Mouse (Mus musculus): ENCODE measurements around the gene Fcgr1. TPM values are rescaled to one million over a fixed set of nuclear protein-coding genes. Genes with fewer than 3 reads are reported as not detected.
"Not testable (repeated sequence)": the region's sequence is repeated elsewhere in the genome, so short reads cannot be mapped to it uniquely, and the experiment has no call there.

Gene Fcgr1
- polyA plus RNA-seq, 1 experiment from 2014 or later: 2.3 TPM

DNA sequence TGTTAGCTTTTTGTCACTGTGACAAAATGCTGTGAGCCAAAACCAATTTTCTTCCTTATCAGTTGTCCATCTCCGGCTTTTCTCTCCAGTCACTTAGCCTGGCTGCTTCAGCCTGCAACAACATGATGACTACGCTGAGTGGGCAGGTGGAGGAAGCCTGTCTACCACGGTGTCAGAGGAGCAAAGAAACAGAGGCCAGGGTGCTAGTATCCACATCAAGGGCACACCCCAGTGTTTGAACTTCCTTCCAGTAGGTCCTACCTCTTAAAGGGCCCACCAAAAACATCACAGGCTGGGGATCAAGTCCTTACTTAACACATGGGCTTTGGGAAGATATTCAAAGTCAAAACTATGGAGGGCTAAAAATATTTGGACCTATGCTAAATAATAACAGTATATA is 15.7 kb upstream of the Fcgr1 start:
- H3K4me3 ChIP-seq (ENCODE audit: low read length): no peak overlapping the region
- H3K4me1 ChIP-seq (replicated peaks; ENCODE audit: control insufficient read depth, insufficient read depth, low read length): no peaks in the 10 kb centered on the region
- ATAC-seq (ENCODE audit: low read depth): no peak
- 29% methylated on average over 3 of the region's 3 CpGs for WGBS
- no peak overlapping the region for H3K4me2 ChIP-seq (ENCODE audit: low read depth, low read length)
- H3K27ac ChIP-seq (ENCODE audit: low read length): no peak overlapping the region
- H3K36me3 ChIP-seq (ENCODE audit: control insufficient read depth, insufficient read depth, low read length): no peaks in the 10 kb centered on the region
- no peaks in the 10 kb centered on the region; the same call in 1 of the 2 replicates for H3K27me3 ChIP-seq (ENCODE audit: control insufficient read depth, insufficient read depth, low read depth, low read length)
- H3K9ac ChIP-seq (ENCODE audit: low read length): no peak overlapping the region
- H3K9me3 ChIP-seq (ENCODE audit: control insufficient read depth, low read length): no peaks in the 10 kb centered on the region

DNA sequence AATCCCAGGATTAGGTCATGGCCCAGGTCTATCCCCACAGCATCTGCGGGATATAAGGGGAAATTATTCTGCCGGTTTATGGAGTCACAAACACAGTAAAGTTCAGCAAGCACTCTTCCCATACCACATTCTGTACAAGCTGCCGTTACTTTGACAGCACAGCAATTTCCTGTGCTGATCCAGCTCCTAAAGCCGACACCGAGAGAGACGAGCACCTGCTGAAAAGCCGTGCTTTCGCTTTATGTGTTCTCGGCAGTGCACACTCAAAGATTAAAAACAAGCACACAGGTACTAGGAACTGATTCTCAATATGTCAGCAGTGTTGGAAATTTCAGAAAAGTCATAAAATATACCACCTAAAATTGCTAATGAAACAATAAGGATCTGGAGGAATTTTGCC is 12.7 kb upstream of the Fcgr1 start:
- Histone ChIP-seq H3K9ac (ENCODE audit: low read length) (no peak overlapping the region), H3K27me3 (ENCODE audit: control insufficient read depth, insufficient read depth, low read depth, low read length) (no peaks in the 10 kb centered on the region; the same call in 1 of the 2 replicates), H3K36me3 (ENCODE audit: control insufficient read depth, insufficient read depth, low read length) (no peaks in the 10 kb centered on the region), H3K27ac (ENCODE audit: low read length) (no peak overlapping the region), H3K9me3 (ENCODE audit: control insufficient read depth, low read length) (no peaks in the 10 kb centered on the region), H3K4me1 (replicated peaks; ENCODE audit: control insufficient read depth, insufficient read depth, low read length) (no peaks in the 10 kb centered on the region), H3K4me3 (ENCODE audit: low read length) (no peak overlapping the region), H3K4me2 (ENCODE audit: low read depth, low read length) (no peak overlapping the region)
- ATAC-seq (ENCODE audit: low read depth): no peak
- 63% methylated on average over 9 of the region's 9 CpGs for WGBS

DNA sequence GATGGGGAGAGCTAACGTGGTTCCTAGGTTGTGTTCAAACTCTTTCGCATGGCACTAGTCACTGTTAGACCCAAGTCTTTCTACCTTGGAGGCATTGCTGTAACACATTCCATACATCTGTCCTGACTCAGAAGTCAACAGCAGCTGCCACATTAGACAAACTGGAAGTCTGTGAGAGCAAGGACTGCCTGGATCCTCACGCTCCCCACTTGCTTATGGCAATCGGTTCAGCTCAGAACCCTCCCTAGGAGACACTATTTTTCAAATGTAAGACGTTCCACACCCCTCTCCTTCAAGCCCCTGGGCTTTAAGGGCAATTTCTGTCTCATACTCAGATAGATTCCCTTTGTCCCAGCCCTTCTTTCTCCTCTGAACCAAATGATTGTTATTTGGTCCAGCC is 8.3 kb upstream of the Fcgr1 start:
- no peaks in the 10 kb centered on the region for H3K9me3 ChIP-seq (ENCODE audit: control insufficient read depth, low read length)
- H3K9ac ChIP-seq (ENCODE audit: low read length): no peak overlapping the region
- no peak overlapping the region for H3K27ac ChIP-seq (ENCODE audit: low read length)
- no peaks in the 10 kb centered on the region for H3K4me1 ChIP-seq (replicated peaks; ENCODE audit: control insufficient read depth, insufficient read depth, low read length)
- H3K4me2 ChIP-seq (ENCODE audit: low read depth, low read length): no peak overlapping the region
- 88% methylated on average over 5 of the region's 5 CpGs for WGBS
- no peaks in the 10 kb centered on the region; the same call in 1 of the 2 replicates for H3K27me3 ChIP-seq (ENCODE audit: control insufficient read depth, insufficient read depth, low read depth, low read length)
- H3K36me3 ChIP-seq (ENCODE audit: control insufficient read depth, insufficient read depth, low read length): no peaks in the 10 kb centered on the region
- no peak for ATAC-seq (ENCODE audit: low read depth)
- no peak overlapping the region for H3K4me3 ChIP-seq (ENCODE audit: low read length)

DNA sequence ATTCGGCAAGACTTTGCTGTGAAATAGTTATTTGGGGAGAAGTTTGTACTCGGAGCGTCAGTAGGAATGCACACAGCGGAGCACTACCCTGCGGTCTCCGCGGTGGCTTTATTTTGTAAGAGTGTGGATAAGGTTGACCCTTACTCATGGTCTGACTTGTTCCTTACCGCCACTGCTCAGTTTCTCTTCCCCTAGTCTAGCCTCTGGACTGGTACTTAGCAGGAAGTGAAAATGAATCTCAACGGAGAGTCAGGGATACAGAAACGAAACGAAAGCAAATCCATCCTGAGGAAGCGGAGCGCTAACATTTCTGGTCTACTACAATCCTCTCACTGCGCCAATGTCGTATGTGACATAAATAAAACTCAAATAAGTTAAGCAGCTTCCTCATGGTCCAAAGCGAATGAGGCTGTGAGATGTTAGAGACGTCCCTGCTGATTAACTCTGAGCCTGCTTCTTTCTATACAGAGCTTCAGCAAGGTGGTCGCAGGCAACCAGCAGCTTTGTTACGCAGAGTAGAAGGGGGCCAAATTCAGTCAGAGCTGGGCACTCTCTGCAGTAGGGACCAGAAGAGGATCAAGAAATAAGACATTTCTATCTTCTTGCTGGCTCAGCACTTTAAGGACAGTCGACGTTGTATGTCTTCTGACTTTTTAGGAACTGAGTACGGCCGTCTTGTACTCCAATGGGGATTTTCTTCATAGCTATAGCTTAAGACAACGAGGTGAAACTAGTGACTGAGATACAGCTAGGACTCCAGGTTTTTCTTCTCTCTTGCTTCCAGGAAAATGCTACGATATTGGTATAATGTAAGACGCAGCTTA is 7.1 kb upstream of the Fcgr1 start:
- Histone ChIP-seq H3K27me3 (ENCODE audit: control insufficient read depth, insufficient read depth, low read depth, low read length) (no peaks in the 10 kb centered on the region; the same call in 1 of the 2 replicates), H3K9me3 (ENCODE audit: control insufficient read depth, low read length) (no peaks in the 10 kb centered on the region), H3K9ac (ENCODE audit: low read length) (peak overlapping the region; percentile 35), H3K36me3 (ENCODE audit: control insufficient read depth, insufficient read depth, low read length) (no peaks in the 10 kb centered on the region), H3K4me2 (ENCODE audit: low read depth, low read length) (peak overlapping the region; percentile 48), H3K4me1 (replicated peaks; ENCODE audit: control insufficient read depth, insufficient read depth, low read length) (no peaks in the 10 kb centered on the region), H3K27ac (ENCODE audit: low read length) (no peak overlapping the region), H3K4me3 (ENCODE audit: low read length) (peak overlapping the region; percentile 41)
- 58% methylated on average over 26 of the region's 26 CpGs for WGBS
- ATAC-seq (ENCODE audit: low read depth): no peak

DNA sequence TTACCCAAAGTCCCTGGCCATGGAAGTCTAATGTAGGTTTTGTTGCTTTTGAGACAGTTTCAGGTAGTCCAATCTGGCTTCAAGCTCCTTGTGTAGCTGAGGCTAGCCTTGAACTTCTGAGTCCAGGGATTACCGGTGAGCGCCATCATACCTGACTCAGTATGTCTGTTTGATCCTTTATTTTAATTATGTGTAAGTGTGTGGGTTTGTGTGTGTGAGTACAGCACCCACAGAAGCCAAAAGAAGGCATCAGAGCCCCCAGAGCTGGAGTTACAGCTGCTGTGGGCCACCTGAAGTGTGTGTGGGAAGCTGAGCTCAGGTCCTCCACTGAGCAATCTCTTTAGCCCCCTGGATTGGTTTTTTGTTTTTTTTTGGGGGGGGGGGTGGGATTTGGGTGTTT is 5.8 kb upstream of the Fcgr1 start:
- H3K4me3 ChIP-seq (ENCODE audit: low read length): no peak overlapping the region
- ATAC-seq (ENCODE audit: low read depth): no peak
- no peaks in the 10 kb centered on the region for H3K27me3 ChIP-seq (ENCODE audit: control insufficient read depth, insufficient read depth, low read depth, low read length)
- H3K9ac ChIP-seq (ENCODE audit: low read length): no peak overlapping the region
- no peaks in the 10 kb centered on the region for H3K36me3 ChIP-seq (ENCODE audit: control insufficient read depth, insufficient read depth, low read length)
- H3K27ac ChIP-seq (ENCODE audit: low read length): no peak overlapping the region
- H3K9me3 ChIP-seq (ENCODE audit: control insufficient read depth, low read length): no peaks in the 10 kb centered on the region
- WGBS: 90% methylated on average over 2 of the region's 2 CpGs
- H3K4me2 ChIP-seq (ENCODE audit: low read depth, low read length): no peak overlapping the region
- H3K4me1 ChIP-seq (replicated peaks; ENCODE audit: control insufficient read depth, insufficient read depth, low read length): no peaks in the 10 kb centered on the region

DNA sequence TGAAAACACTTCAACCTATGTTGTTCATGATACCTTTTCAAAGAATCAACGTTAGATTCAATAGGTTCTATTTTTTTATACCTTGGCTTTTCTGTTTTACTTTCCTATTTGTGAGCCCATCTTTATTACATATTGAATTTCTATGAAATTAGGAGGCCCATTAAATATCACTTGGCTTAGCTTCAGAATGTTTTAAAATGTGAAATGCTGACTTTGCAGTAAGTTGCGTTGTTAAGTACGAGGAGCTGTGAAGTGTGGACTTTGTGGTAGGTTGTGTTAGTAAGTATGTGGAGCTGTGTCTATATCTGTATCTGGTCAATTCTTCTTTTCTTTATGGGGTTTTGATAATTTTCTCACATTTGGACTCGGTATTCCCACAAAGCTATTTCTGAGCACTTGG is 4.6 kb upstream of the Fcgr1 start:
- H3K36me3 ChIP-seq (ENCODE audit: control insufficient read depth, insufficient read depth, low read length): no peaks in the 10 kb centered on the region
- H3K4me2 ChIP-seq (ENCODE audit: low read depth, low read length): no peak overlapping the region
- H3K4me3 ChIP-seq (ENCODE audit: low read length): no peak overlapping the region
- WGBS: 78% methylated on average over 4 of the region's 4 CpGs
- H3K4me1 ChIP-seq (replicated peaks; ENCODE audit: control insufficient read depth, insufficient read depth, low read length): no peaks in the 10 kb centered on the region
- no peak overlapping the region for H3K9ac ChIP-seq (ENCODE audit: low read length)
- ATAC-seq (ENCODE audit: low read depth): no peak
- no peak overlapping the region for H3K27ac ChIP-seq (ENCODE audit: low read length)
- H3K9me3 ChIP-seq (ENCODE audit: control insufficient read depth, low read length): no peaks in the 10 kb centered on the region
- no peaks in the 10 kb centered on the region for H3K27me3 ChIP-seq (ENCODE audit: control insufficient read depth, insufficient read depth, low read depth, low read length)

DNA sequence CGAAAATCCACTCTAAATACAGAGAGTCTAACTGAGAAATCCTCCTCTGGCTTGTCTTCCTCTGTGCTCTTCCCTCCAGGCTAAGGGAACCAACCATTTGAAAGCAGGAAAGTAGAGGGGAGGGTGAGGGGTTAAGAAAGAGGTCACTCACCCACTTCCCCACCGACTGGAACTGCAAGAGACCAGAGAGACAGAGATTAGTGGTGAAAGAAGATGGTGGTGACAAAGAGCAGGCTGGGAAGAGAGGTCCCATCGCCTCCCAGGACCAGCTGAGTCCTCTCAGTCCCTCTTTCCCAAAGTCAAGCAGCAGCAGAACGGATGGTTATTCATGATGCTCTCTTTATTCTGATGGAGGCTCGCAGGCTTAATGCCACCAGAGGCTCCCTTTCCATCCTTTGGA is 401 bp downstream of the Fcgr1 start:
- no peak overlapping the region for H3K4me2 ChIP-seq (ENCODE audit: low read depth, low read length)
- WGBS: 45% methylated on average over 5 of the region's 5 CpGs
- H3K36me3 ChIP-seq (ENCODE audit: control insufficient read depth, insufficient read depth, low read length): no peaks in the 10 kb centered on the region
- no peaks in the 10 kb centered on the region for H3K4me1 ChIP-seq (replicated peaks; ENCODE audit: control insufficient read depth, insufficient read depth, low read length)
- H3K27ac ChIP-seq (ENCODE audit: low read length): no peak overlapping the region
- ATAC-seq (ENCODE audit: low read depth): no peak
- no peaks in the 10 kb centered on the region for H3K27me3 ChIP-seq (ENCODE audit: control insufficient read depth, insufficient read depth, low read depth, low read length)
- no peak overlapping the region for H3K4me3 ChIP-seq (ENCODE audit: low read length)
- no peaks in the 10 kb centered on the region for H3K9me3 ChIP-seq (ENCODE audit: control insufficient read depth, low read length)
- no peak overlapping the region for H3K9ac ChIP-seq (ENCODE audit: low read length)

DNA sequence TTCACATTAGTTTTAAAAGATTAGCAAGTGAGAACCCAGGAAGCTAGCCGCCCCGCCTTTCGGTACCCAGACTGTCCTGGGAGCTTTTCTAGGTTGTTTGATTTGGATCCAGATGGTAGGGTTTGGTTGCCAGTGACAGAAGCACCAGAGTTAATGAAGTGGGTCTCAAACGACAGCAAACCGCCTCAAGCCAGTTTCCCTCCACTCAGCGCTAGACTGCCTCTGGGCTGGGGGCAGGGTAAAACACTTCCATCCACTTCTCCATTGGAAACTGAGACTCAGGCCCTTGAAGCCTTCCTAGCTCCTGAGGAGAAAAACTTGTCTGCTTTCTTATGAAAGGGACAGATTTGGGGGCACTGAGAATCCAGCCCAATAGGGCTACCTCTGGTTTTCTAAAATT is 1.1 kb downstream of the Fcgr1 start:
- ATAC-seq (ENCODE audit: low read depth): no peak

DNA sequence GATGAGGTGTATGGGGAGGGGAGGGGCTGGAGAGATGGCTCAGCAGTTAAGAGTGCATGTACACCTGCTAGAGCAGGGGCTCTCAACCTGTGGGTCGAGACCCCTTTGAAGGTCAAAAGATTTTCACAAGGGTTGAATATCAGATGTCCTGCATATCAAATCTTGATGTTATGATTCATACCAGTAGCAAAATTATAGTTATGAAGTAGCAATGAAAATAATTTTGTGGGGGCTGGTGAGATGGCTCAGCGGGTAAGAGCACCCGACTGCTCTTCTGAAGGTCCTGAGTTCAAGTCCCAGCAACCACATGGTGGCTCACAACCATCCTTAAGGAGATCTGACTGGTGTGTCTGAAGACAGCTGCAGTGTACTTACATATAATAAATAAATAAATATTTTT is 3.0 kb downstream of the Fcgr1 start:
- not testable (repeated sequence) for H3K27ac ChIP-seq (ENCODE audit: low read length); H3K9me3 ChIP-seq (ENCODE audit: control insufficient read depth, low read length); H3K36me3 ChIP-seq (ENCODE audit: control insufficient read depth, insufficient read depth, low read length); H3K4me1 ChIP-seq (replicated peaks; ENCODE audit: control insufficient read depth, insufficient read depth, low read length); ATAC-seq (ENCODE audit: low read depth); H3K9ac ChIP-seq (ENCODE audit: low read length); H3K4me2 ChIP-seq (ENCODE audit: low read depth, low read length); H3K27me3 ChIP-seq (ENCODE audit: control insufficient read depth, insufficient read depth, low read depth, low read length); H3K4me3 ChIP-seq (ENCODE audit: low read length)
- WGBS: 89% methylated on average over 3 of the region's 3 CpGs

More for the DNA sequence above, 1.1 kb downstream of the Fcgr1 start:
- no peak overlapping the region for H3K9ac ChIP-seq (ENCODE audit: low read length)
- WGBS: 48% methylated on average over 6 of the region's 6 CpGs
- no peaks in the 10 kb centered on the region for H3K36me3 ChIP-seq (ENCODE audit: control insufficient read depth, insufficient read depth, low read length)
- no peaks in the 10 kb centered on the region for H3K9me3 ChIP-seq (ENCODE audit: control insufficient read depth, low read length)
- no peak overlapping the region for H3K27ac ChIP-seq (ENCODE audit: low read length)
- H3K4me2 ChIP-seq (ENCODE audit: low read depth, low read length): no peak overlapping the region
- H3K4me1 ChIP-seq (replicated peaks; ENCODE audit: control insufficient read depth, insufficient read depth, low read length): no peaks in the 10 kb centered on the region
- H3K27me3 ChIP-seq (ENCODE audit: control insufficient read depth, insufficient read depth, low read depth, low read length): no peaks in the 10 kb centered on the region
- H3K4me3 ChIP-seq (ENCODE audit: low read length): no peak overlapping the region
